Mouse (Mus musculus) hindbrain, embryonic 14.5 days (tissue): ENCODE measurements around the gene 4930595D18Rik. TPM values are rescaled to one million over a fixed set of nuclear protein-coding genes. Genes with fewer than 3 reads are reported as not detected.

Source experiments
- ATAC-seq: fragments of 200-750 bp; cut with Nextera tagmentation; 2 replicates; pipeline ENCODE4 v1.8.0; 2017; ENCODE audit warnings: moderate number of reproducible peaks, mild to moderate bottlenecking, moderate TSS enrichment, moderate library complexity; ENCODE audit not compliant: low FRiP score
- DNase-seq: peaks from one replicate; pipeline ENCODE4 v3.0.0-alpha.2; 2015; ENCODE audit warnings: low spot score
- H3K27ac ChIP-seq: fragments of 300-500 bp; sonication (generic); 2 replicates; pipeline ENCODE4 v1.5.1; 2014; ENCODE audit warnings: mild to moderate bottlenecking, moderate library complexity
- H3K27me3 ChIP-seq: fragments of 300-500 bp; sonication (generic); 2 replicates; pipeline ENCODE4 v1.6.1; 2014; ENCODE audit warnings: mild to moderate bottlenecking, low read length, mixed read lengths; ENCODE audit not compliant: control insufficient read depth, insufficient read depth
- H3K36me3 ChIP-seq: fragments of 300-500 bp; sonication (generic); replicated peaks from 2 replicates; pipeline ENCODE4 v1.6.1; 2014; ENCODE audit not compliant: control insufficient read depth, insufficient read depth
- H3K4me1 ChIP-seq: fragments of 300-500 bp; sonication (generic); replicated peaks from 2 replicates; pipeline ENCODE4 v1.6.1; 2014; ENCODE audit warnings: antibody characterized with exemption, low read length, mixed read lengths; ENCODE audit not compliant: control insufficient read depth, insufficient read depth
- H3K4me2 ChIP-seq: fragments of 300-500 bp; sonication (generic); replicated peaks from 2 replicates; pipeline ENCODE4 v1.6.1; 2014; ENCODE audit warnings: mild to moderate bottlenecking, moderate library complexity
- H3K4me3 ChIP-seq: fragments of 300-500 bp; sonication (generic); replicated peaks from 2 replicates; pipeline ENCODE4 v1.5.1; 2014; ENCODE audit warnings: mild to moderate bottlenecking, low read length
- H3K9ac ChIP-seq: fragments of 300-500 bp; sonication (generic); 2 replicates; pipeline ENCODE4 v1.6.1; 2014
- H3K9me3 ChIP-seq: fragments of 300-500 bp; sonication (generic); 2 replicates; pipeline ENCODE4 v1.6.1; 2016; ENCODE audit warnings: low read length; ENCODE audit not compliant: control insufficient read depth
- WGBS: fragments of 180-500 bp; shearing (Covaris S2); extraction: QIAGEN DNeasy Blood & Tissue Kit; methylation state at CpG from one replicate; pipeline ENCODE4 v1.1.7; 2014; 5-methylcytosine and 5-hydroxymethylcytosine counted together
- polyA plus RNA-seq: library from polyadenylated mRNA; unstranded; fragments of >200 nt; fragmentation: Nextera tagmentation; extraction: Ambion mirVana; gene quantifications from 2 replicates; pipeline ENCODE4 v1.2.1, GENCODE M21; 2014

Gene 4930595D18Rik
- polyA plus RNA-seq, 1 experiment from 2014 or later: not detected

DNA sequence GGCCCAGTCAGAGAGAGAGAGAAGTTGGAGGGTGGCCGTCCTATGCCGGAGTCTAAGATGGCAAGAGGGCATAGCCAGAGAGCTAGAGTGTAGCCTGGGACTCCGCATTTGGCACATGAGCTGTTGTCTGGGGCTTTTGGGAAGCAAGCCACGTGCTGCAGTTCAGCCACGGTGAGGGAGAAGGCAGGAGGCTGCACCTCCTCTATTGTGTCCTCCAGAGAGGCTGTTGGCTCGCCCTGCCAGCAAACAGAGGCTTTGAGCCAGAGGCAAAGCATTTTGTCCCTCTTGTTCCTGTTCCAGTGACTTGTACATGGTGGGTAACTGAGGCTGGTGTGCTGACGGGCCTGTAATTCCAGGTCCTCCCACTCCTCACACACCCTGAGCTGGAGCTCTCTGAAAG lies 50.1 kb downstream of the 4930595D18Rik start:
- 72% methylated on average over 7 of the region's 7 CpGs for WGBS
- DNase-seq: no peak
- H3K27ac ChIP-seq: no peak overlapping the region
- no peaks in the 10 kb centered on the region for H3K36me3 ChIP-seq
- no peak; the same call in 1 of the 2 replicates for ATAC-seq
- no peak overlapping the region for H3K9ac ChIP-seq
- no peaks in the 10 kb centered on the region for H3K27me3 ChIP-seq
- no peak overlapping the region for H3K4me3 ChIP-seq
- no peaks in the 10 kb centered on the region for H3K4me1 ChIP-seq
- no peak overlapping the region for H3K4me2 ChIP-seq
- no peaks in the 10 kb centered on the region for H3K9me3 ChIP-seq

DNA sequence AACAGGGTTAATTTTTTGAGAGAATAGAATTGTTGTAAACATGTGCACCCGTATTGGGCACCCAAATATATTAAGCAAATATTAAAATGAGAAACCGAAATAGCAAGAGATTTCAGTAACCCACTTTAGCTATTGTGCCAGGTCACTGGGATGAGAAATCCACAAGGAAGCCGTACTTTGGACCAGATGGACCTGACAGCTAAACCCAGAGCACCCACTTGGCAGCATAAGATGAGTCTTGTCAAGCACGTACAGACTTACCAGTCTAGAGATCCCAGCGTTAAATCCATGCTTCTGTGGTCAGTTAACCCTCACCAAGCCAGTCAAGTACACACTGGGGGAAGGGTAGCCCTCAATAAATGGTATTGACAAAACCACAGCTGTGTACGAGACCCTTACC lies 58.6 kb downstream of the 4930595D18Rik start:
- Histone ChIP-seq H3K4me1 (peaks cover 5% of the 10 kb centered on the region), H3K4me2 (no peak overlapping the region), H3K9ac (no peak overlapping the region), H3K27me3 (no peaks in the 10 kb centered on the region), H3K36me3 (no peaks in the 10 kb centered on the region), H3K27ac (no peak overlapping the region), H3K9me3 (no peaks in the 10 kb centered on the region), H3K4me3 (no peak overlapping the region)
- WGBS: 76% methylated on average over 6 of the region's 6 CpGs
- ATAC-seq (no peak), DNase-seq (no peak)

DNA sequence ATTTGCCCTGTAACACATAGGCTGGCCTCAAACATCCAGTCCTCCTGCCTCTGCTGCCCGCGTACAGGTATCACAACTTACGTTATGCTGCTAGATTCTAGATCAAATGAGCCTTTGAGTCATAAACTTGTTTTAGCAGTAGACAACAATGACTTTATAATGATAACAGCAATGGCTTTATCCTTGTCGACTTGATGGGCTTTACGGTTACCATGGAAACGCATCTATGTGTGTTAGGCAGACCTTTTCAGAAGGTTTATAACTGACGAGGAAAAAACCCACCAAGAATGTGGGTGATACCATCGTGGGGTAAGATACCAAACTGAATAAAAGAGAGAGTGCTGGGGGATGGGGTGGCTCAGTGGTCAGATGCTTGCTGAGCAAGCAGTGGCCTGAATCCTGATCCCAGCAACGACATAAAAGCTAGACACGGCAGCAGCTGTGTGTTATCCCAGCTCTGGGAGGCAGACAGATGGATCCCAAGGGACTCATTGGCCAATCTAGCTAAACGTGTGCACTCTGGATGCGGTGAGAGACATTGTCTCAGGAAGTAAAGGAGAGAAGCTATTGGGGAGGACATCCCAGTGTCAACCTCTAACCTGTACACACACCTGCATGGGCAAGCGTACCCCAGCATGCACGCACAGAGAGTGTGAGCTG lies 59.6 kb downstream of the 4930595D18Rik start:
- DNase-seq (peak; percentile 51), ATAC-seq (0 out of 2 replicates have a peak, but pooled peaks have one; percentile 43)
- Histone ChIP-seq H3K4me3 (no peak overlapping the region), H3K27me3 (no peaks in the 10 kb centered on the region), H3K4me2 (no peak overlapping the region), H3K36me3 (no peaks in the 10 kb centered on the region), H3K9ac (no peak overlapping the region), H3K9me3 (no peaks in the 10 kb centered on the region), H3K27ac (peak overlapping the region; percentile 22; the same call in 1 of the 2 replicates), H3K4me1 (peaks cover 5% of the 10 kb centered on the region)
- 64% methylated on average over 14 of the region's 14 CpGs for WGBS

DNA sequence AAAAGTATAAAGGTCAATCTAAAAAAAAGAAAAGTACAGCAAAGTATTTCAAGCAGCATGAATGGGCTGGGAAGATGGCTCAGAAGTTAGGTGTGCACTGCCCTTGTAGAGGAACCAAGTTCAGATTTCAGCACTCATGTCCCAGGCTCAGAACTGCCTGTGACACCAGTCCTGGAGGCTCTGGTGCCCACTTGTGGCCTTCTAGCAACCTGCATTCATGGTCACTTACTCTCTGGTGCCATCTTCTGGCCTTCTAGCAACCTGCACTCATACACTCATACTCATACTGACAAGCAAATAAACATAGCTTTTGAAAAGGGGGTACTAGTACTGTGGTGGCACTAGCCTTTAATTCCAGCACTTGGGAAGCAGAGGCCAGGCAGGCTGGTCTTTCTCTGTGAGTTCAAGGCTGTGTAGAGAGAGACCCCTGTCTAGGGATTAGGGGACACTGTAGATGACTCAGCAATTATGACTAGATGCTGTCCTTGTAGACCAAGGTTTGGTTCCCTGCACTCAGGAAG lies 61.9 kb downstream of the 4930595D18Rik start:
- no peak overlapping the region for H3K4me3 ChIP-seq
- no peak overlapping the region for H3K27ac ChIP-seq
- ATAC-seq (no peak), DNase-seq (no peak)
- H3K4me1 ChIP-seq: peaks cover 5% of the 10 kb centered on the region
- no peak overlapping the region for H3K4me2 ChIP-seq
- no peaks in the 10 kb centered on the region for H3K9me3 ChIP-seq
- no peak overlapping the region for H3K9ac ChIP-seq
- peaks cover 10% of the 10 kb centered on the region for H3K36me3 ChIP-seq
- H3K27me3 ChIP-seq: no peaks in the 10 kb centered on the region

DNA sequence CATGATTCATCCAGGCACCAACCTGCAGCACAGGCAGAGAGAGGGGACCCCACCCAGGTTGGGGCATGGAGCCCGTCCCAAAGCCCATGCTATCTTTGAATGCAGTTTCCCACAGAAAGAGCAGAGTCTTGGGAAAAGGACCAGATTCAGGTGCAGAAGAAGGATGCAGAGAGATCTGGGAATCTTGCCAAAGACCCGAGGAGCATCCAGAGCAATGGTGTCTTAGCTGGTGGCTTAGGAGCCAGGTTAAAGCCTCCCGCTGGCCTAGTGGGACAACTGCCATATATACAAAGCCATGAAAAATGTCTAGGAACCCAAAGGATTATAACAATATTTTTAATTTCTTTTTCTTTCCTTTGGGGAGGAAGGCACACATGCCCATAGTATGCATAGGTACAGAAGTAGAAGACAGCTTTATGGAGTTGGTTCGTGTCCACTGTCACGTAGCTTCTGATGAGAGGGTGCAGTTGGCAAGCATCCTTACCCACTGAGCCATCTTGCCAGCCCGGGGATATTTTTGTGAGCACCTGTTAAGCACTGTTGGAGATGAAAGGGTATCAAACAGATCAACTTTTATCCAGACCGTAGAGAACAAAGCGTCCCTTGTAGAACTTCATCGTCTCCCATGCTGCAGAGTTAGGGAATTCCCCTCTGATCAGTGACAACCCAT lies 63.2 kb downstream of the 4930595D18Rik start:
- Histone ChIP-seq H3K27ac (no peak overlapping the region), H3K27me3 (no peaks in the 10 kb centered on the region), H3K36me3 (peaks cover 19% of the 10 kb centered on the region), H3K9me3 (no peaks in the 10 kb centered on the region), H3K4me3 (no peak overlapping the region), H3K9ac (no peak overlapping the region), H3K4me1 (peaks cover 5% of the 10 kb centered on the region), H3K4me2 (no peak overlapping the region)
- ATAC-seq (no peak), DNase-seq (no peak)
- 93% methylated on average over 9 of the region's 9 CpGs for WGBS

DNA sequence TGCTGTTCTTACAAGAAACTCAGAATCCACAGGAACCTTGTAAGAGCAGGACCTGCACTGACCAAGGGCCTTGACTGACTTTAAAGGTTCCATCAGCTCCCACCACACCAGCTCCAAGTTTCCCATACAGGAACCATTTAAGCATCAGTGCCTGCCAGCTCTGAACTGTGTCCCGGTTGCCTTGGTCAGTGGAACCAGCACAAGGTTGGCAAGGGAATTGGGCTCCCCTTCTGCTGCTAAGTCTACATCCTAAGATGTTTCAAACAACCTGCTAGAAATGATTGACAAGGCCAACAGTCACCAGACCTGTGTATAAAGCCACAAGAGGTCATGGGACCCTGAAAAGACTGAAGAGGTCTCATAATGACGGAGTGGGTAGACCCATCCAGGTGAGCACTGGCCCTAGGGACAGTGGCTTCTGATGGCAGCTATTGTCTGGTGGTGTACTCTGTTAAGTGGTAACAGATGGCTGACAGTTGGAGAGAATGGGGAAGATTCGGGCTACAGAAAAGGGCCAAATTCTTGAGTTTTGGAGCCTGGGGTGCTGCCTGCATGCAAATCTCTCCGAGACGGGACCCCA lies 64.7 kb downstream of the 4930595D18Rik start:
- Histone ChIP-seq H3K9ac (no peak overlapping the region), H3K27me3 (no peaks in the 10 kb centered on the region), H3K27ac (no peak overlapping the region), H3K9me3 (no peaks in the 10 kb centered on the region), H3K4me2 (no peak overlapping the region), H3K4me1 (no peaks in the 10 kb centered on the region), H3K4me3 (no peak overlapping the region), H3K36me3 (peaks cover 20% of the 10 kb centered on the region)
- WGBS: 93% methylated on average over 5 of the region's 5 CpGs
- DNase-seq (no peak), ATAC-seq (no peak)

DNA sequence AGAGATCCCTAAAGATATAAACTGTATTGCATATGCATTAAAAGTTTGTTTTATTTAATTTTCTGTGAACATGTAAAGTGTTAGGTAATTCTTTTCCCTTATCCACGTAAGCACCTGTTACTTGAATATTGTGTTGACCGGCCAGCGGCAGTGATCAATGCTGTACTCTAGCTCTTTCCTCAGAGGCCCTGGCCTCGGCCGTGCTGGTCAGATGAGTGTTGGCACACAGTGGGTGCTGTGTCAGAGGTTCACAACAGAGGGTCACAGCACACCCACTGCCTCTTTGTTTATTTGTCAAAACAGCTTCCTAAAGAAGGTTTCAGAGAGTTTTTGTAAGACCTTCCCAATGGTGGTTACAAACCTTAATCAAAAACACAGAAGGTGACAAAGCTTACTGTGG lies 69.7 kb downstream of the 4930595D18Rik start:
- no peaks in the 10 kb centered on the region for H3K4me1 ChIP-seq
- H3K27me3 ChIP-seq: no peaks in the 10 kb centered on the region

DNA sequence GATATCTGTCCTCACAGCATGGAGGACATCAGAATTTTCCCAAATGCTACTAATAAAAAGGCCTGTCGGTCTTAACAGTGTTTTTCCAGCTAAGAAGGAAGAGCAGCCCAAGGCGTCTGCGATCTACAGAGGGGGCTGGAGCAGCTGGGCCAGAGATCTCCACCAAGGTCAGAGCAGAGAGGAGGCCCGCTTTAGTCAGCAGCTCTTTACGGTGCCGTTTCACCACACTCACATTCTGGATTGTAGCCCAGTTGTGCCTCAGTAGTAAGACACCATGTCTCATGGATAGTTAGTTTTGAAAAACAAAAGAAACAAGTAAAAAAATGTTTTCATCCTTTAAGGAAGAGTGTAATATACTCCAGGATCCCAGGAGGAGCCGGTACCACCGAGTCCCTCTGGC lies 73.1 kb downstream of the 4930595D18Rik start:
- Histone ChIP-seq H3K36me3 (peaks cover 79% of the 10 kb centered on the region), H3K27me3 (no peaks in the 10 kb centered on the region), H3K4me1 (no peaks in the 10 kb centered on the region), H3K9me3 (no peaks in the 10 kb centered on the region), H3K4me2 (no peak overlapping the region), H3K4me3 (no peak overlapping the region), H3K27ac (no peak overlapping the region), H3K9ac (no peak overlapping the region)
- ATAC-seq: no peak
- no peak for DNase-seq
- 93% methylated on average over 8 of the region's 8 CpGs for WGBS

More for the DNA sequence above, 69.7 kb downstream of the 4930595D18Rik start:
- DNase-seq: no peak
- Histone ChIP-seq H3K9ac (no peak overlapping the region), H3K9me3 (no peaks in the 10 kb centered on the region), H3K27ac (no peak overlapping the region), H3K36me3 (peaks cover 65% of the 10 kb centered on the region), H3K4me2 (no peak overlapping the region), H3K4me3 (no peak overlapping the region)
- 84% methylated on average over 5 of the region's 5 CpGs for WGBS
- ATAC-seq: no peak
